Mouse (Mus musculus) frontal cortex, adult 2 months (tissue): ENCODE measurements around the gene Kcnq1. TPM values are rescaled to one million over a fixed set of nuclear protein-coding genes. Genes with fewer than 3 reads are reported as not detected.

Experiments
- DNase-seq, 2 experiments: peaks; one replicate each; pipeline ENCODE4 v3.0.0; 2022; ENCODE audit warnings: low spot score in 1 of 2; ENCODE audit errors: extremely low spot score in 1 of 2
- polyA plus RNA-seq: library from polyadenylated mRNA; depleted of rRNA; stranded (reverse); fragments of >200 nt; gene quantifications from 2 replicates; pipeline ENCODE4 v1.2.3, GENCODE M21; 2012

Kcnq1 gene
- polyA plus RNA-seq, 1 experiment, result 1.4 TPM

DNA sequence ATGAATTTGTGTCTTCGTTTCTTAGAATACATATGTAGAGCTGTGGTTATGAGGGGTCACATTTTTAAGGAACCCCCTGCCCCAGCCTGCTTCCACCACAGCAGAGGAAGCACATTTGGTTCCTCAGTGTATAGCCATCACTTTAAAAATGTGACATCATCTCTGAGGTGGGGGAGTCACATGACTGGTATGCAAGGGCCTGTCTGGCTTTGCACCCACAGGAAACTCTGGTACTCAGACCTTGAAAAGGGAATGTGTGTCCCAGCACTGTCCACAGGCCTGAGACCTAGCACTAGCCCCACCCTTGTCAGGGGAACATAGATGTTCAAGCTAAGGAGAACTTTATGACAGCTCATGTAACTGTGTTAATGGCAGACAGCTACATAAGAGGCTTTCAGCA is 243.7 kb downstream of the Kcnq1 start:
- no peak for DNase-seq

DNA sequence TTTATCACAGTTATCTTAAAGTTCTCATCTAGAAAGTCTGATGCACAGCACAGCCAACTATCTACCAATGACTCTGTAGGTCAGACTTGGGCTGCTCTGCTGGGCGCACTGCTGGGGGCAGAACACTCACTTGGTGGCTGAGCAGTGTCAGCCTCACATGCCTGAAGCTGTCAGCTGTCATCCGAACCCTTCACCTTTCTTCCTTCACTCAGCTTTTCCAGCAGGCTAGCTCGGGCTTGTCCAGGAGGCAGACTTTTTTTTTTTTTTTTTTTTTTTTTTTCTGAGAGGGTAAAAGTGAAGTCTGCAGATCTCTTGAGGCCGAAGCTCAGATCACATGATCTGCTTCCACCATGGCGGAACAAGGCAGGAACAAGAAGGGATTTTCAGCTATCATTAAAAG is 249.7 kb downstream of the Kcnq1 start:
- no peak for DNase-seq

DNA sequence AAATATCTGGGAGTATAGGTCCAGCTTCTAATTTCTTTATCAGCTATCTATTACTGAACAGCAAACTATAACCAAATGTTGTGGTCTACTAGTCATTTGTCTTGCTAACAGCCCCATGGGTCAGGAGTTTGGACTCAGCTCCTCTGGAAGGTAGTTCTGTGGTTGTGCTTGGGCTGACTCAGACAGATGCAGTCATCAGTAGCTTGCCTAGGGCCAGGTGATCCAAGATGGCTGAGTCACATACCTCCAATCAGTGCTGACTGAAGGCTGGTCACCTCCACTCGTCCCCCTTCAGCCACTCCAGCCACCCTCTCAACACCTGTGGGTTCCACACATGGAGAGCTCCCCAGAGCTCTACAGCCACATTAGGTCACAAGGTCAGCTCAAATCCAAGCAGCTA is 250.9 kb downstream of the Kcnq1 start:
- DNase-seq, result no peak

- DNase-seq, result no peak
Measured at GRCm38 (mm10) chr7:143357831-143358230, 251.7 kb downstream of the Kcnq1 start.

GRCm38 (mm10) chr7:143359762-143360161 is 253.6 kb downstream of the Kcnq1 start:
- no peak for DNase-seq

DNA sequence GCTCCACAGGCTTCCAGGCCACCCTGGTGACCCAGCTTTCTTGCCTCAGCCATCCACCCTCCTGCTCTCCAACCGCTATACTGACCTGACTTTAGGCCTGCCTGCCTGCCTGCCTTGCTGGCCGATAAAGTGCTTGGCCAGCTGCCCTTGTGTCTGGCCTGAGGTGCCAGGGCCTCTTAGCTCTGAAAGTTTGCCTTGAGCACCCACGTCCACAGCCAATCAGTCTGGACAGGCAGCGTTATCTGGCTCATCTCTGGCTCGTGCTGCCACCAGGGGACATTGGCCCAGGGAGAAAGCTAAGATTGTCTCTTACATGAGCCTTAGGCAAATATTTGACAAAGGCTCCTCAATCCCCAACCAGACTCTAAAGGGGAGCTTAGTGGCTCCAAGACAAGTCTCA is 254.6 kb downstream of the Kcnq1 start:
- no peak for DNase-seq

DNA sequence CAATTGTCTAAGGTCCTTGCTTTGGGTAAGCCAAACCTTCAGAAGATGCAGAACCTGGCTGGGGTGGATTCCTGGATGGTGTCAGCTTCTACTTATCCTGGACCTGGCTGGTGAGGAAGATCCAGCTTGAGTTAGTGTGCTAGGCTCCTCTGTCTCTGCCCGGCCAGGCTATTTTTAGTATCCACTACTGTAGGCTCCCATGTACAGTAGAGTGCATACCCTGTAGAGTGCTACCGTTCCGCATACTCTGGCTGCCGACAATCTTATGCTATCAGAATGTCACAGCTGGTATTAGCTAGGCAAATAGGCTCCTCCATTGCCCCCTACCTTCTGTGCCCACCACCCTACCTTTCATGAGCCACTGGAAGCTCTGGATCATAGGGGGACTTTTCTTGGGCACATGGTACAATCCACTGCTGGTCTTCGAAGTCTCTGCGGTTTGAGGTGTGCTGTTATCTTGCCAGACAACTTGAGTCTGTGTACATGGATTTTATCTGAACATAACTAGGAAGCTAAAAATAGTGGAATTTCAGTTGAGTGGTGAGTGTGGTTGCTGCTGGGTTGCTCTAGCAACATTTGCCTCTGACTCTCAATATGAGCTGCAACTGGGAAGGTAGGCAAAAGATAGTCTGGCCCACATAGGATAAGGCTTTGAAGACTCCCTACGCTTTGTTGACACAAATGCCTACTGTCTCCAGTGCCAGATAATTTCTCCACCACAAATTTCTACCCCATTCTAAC is 258.1 kb downstream of the Kcnq1 start:
- peak; percentile 25 to 41 for DNase-seq

DNA sequence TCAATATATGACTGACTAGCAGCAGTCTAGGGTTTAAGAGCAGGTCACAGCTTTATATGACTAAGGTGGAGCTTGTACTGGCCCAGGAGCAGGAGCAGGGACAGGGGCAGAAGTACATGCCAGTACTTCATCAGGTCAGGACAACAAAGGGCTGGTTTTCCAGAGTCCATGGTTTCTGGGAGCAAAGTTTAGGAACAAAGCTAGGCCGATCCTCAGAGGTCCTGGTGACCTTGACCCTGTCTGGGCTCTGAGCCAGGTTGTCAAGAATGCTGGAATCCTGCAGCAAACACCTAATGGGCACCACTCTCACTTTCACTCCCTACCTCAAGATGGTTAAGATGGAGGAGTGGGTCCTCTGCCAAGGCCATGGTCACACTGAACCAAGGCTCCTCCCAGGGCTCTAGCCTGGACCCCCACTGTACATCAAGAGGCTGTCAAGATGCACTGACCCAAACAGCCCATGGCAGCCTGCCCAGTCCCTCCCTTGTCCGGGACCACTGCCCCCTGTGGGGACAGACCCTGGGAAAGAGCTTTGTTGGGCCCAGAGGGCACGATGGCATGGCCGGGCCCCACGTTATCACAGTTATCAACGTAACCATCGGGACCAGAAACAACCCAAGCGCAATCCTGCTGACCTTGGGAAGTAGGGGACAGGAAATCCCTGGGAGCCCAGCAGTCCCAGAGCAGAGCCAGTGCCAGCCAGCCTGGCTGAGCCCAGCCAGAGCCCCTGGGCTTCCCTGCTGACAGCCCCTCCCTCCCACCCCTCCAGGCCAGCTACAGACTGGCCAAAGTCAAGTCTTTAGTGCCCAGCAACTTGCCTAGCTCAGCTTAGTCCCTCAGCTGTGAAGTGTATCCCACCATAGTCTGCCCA is 259.0 kb downstream of the Kcnq1 start:
- no peak for DNase-seq

GRCm38 (mm10) chr7:143367366-143368266 is 261.5 kb downstream of the Kcnq1 start:
- DNase-seq, result no peak

DNA sequence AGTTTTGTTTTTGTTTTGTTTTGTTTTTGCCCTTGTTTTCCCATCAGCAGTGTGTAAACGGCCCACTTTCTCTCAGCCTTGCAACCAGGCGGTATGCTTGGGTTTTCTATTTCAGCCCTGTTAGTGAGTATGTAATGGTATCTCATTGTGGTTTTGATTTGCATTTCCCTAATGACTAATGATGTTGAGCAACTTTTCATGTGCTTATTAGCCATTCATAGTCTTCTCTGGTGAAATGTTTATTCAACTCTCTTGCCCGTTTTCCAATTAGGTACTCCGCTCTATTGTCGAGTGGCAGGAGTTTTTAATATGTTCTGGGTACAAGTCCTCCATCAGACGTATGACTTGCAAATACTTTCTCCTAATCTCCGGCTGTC is 262.1 kb downstream of the Kcnq1 start:
- DNase-seq, result no peak

- DNase-seq, result no peak
Measured at GRCm38 (mm10) chr7:143371336-143371735, 265.2 kb downstream of the Kcnq1 start.

DNA sequence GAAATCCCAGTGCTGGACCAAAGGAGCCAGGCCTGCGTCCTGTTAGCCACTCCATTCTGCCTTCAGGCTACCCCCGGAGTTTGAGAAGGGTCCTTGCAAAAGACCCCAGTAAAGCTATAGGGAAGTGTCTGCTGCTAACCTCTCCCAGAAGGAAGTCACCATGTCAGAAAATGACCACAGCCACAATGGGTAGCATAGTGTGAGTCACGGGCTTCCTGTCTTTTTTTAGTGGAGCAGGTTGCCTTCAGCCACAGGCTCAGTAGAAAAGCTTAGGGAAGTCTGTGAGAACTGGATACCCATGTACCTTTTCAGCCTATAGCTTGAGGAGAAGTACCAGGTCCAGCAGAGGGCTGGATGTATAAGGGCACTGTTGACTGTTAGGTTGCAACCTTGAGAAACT is 267.1 kb downstream of the Kcnq1 start:
- no peak for DNase-seq

GRCm38 (mm10) chr7:143375945-143376344 is 269.8 kb downstream of the Kcnq1 start:
- DNase-seq, result no peak

- DNase-seq, result no peak
Measured at GRCm38 (mm10) chr7:143380466-143381073, 274.4 kb downstream of the Kcnq1 start.

DNA sequence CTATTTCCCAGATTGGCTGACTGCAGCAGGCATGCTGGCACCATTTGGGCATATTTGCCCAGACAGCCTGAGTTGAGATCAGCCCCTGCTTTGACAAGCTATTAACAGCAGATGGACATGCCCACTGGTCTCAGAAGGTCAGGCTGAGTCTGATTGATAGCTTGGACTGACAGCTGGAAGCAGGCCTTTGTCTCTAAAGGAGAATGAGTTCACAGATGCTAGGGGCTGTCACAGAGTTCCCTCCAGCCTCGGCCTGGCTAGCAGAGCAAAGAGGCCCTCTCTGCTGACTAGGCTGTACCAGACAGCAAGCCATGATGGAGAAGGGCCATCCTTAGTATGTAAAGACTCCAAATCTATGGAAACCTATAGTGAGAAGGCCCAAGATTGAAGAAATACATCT is 280.5 kb downstream of the Kcnq1 start:
- DNase-seq, result no peak

GRCm38 (mm10) chr7:143388783-143389695 is 282.9 kb downstream of the Kcnq1 start:
- DNase-seq, result no peak

GRCm38 (mm10) chr7:143389860-143390259 is 283.7 kb downstream of the Kcnq1 start:
- no peak for DNase-seq

- no peak for DNase-seq
Measured at GRCm38 (mm10) chr7:143390277-143390948, 284.3 kb downstream of the Kcnq1 start.

- no peak for DNase-seq
Measured at GRCm38 (mm10) chr7:143395113-143395563, 289.0 kb downstream of the Kcnq1 start.
